Mouse (Mus musculus) mouse embryonic stem cell (cell line): ENCODE data around the gene Mybph.

Experiments
- in situ Hi-C, 2 experiments: fragments of 300-500 bp; cut with MboI; formaldehyde crosslinking; loops; 1 replicate in 1 of 2; 3 replicates in 1 of 2; pipeline ENCODE4 v1.14.3; 2019 to 2020; ENCODE audit warnings: low sequenced_read_pairs in 2 of 2, low pct_unique_long_range_greater_than_20kb in 1 of 2, mixed read lengths in 1 of 2; ENCODE audit not compliant: unreplicated experiment in 1 of 2

The Mybph gene

GRCm38 (mm10) chr1:134193126-134193525 lies at the start of gene Mybph:
TSS of gene Mybph (plus strand) at chr1:134193448.
- in situ Hi-C loops: no loop called here

GRCm38 (mm10) chr1:134146066-134146465 lies 47.2 kb upstream of the Mybph start:
- in situ Hi-C loops: no loop called here

GRCm38 (mm10) chr1:134150076-134150475 lies 43.2 kb upstream of the Mybph start:
- in situ Hi-C loops: loop anchor here (5.0 kb wide), 4 partner anchors 82 to 187 kb away; no protein-coding TSS in a partner anchor

GRCm38 (mm10) chr1:134150745-134151144 lies 42.5 kb upstream of the Mybph start:
- in situ Hi-C loops: loop anchor here (5.0 kb wide), 4 partner anchors 82 to 187 kb away; no protein-coding TSS in a partner anchor

- in situ Hi-C loops: loop anchor here (5.0 kb wide), 4 partner anchors 80 to 185 kb away; no protein-coding TSS in a partner anchor
Measured at GRCm38 (mm10) chr1:134151655-134152412, 41.4 kb upstream of the Mybph start.

GRCm38 (mm10) chr1:134152626-134153590 lies 40.3 kb upstream of the Mybph start:
- in situ Hi-C loops: loop anchor here (5.0 kb wide), 4 partner anchors 79 to 184 kb away; no protein-coding TSS in a partner anchor

GRCm38 (mm10) chr1:134154121-134154520 lies 39.1 kb upstream of the Mybph start:
- in situ Hi-C loops: loop anchor here (5.0 kb wide), 4 partner anchors 78 to 183 kb away; no protein-coding TSS in a partner anchor

- in situ Hi-C loops: loop anchor here (5.0 kb wide), 4 partner anchors 78 to 183 kb away; no protein-coding TSS in a partner anchor
Measured at GRCm38 (mm10) chr1:134154655-134155054, 38.6 kb upstream of the Mybph start.

- in situ Hi-C loops: no loop called here
Measured at GRCm38 (mm10) chr1:134160404-134160803, 32.8 kb upstream of the Mybph start.

GRCm38 (mm10) chr1:134161399-134161798 lies 31.8 kb upstream of the Mybph start:
- in situ Hi-C loops: no loop called here

GRCm38 (mm10) chr1:134162510-134163225 lies 30.6 kb upstream of the Mybph start:
- in situ Hi-C loops: no loop called here

GRCm38 (mm10) chr1:134163476-134163875 lies 29.8 kb upstream of the Mybph start:
- in situ Hi-C loops: no loop called here

- in situ Hi-C loops: no loop called here
Measured at GRCm38 (mm10) chr1:134164454-134164853, 28.8 kb upstream of the Mybph start.

- in situ Hi-C loops: no loop called here
Measured at GRCm38 (mm10) chr1:134166547-134166946, 26.7 kb upstream of the Mybph start.

GRCm38 (mm10) chr1:134167416-134168305 lies 25.6 kb upstream of the Mybph start:
- in situ Hi-C loops: no loop called here

- in situ Hi-C loops: no loop called here
Measured at GRCm38 (mm10) chr1:134168567-134168966, 24.7 kb upstream of the Mybph start.

GRCm38 (mm10) chr1:134168985-134169697 lies 24.1 kb upstream of the Mybph start:
- in situ Hi-C loops: no loop called here
